Mouse (Mus musculus): ENCODE data around the gene Slamf1. TPM values are rescaled to one million over a fixed set of nuclear protein-coding genes. Genes with fewer than 3 reads are reported as not detected.
"Not testable (repeated sequence)": the region's sequence is repeated elsewhere in the genome, so short reads cannot be mapped to it uniquely, and the experiment has no call there.

The Slamf1 gene
- polyA plus RNA-seq, 1 experiment from 2014 or later, result 0.19 TPM

- no peak for DNase-seq (ENCODE audit: extremely low spot score, low spot score)
- H3K4me3 ChIP-seq, result no peak overlapping the region
- WGBS, result 86% methylated on average over 5 of the region's 5 CpGs
- H3K4me1 ChIP-seq, result no peaks in the 10 kb centered on the region
- H3K9me3 ChIP-seq, result no peaks in the 10 kb centered on the region
- no peaks in the 10 kb centered on the region for H3K27me3 ChIP-seq (ENCODE audit: poor library complexity, severe bottlenecking)
- H3K36me3 ChIP-seq (replicated peaks), result no peaks in the 10 kb centered on the region
- no peak overlapping the region for H3K27ac ChIP-seq
Observed at GRCm38 (mm10) chr1:171782287-171782915, 15.5 kb downstream of the Slamf1 start.

GRCm38 (mm10) chr1:171785871-171786270, 18.9 kb downstream of the Slamf1 start:
- 93% methylated on average over 1 of the region's 1 CpGs for WGBS
- no peak for DNase-seq (ENCODE audit: extremely low spot score, low spot score)
- Histone ChIP-seq H3K36me3 (replicated peaks) (no peaks in the 10 kb centered on the region), H3K27me3 (ENCODE audit: poor library complexity, severe bottlenecking) (no peaks in the 10 kb centered on the region), H3K27ac (no peak overlapping the region), H3K4me3 (no peak overlapping the region), H3K9me3 (no peaks in the 10 kb centered on the region), H3K4me1 (no peaks in the 10 kb centered on the region)

- no peak overlapping the region for H3K27ac ChIP-seq
- H3K4me3 ChIP-seq, result no peak overlapping the region
- H3K36me3 ChIP-seq (replicated peaks), result no peaks in the 10 kb centered on the region
- H3K27me3 ChIP-seq (ENCODE audit: poor library complexity, severe bottlenecking), result no peaks in the 10 kb centered on the region
- WGBS, result 74% methylated on average over 6 of the region's 6 CpGs
- DNase-seq (ENCODE audit: extremely low spot score, low spot score), result no peak
- H3K4me1 ChIP-seq, result no peaks in the 10 kb centered on the region
- H3K9me3 ChIP-seq, result no peaks in the 10 kb centered on the region
Observed at GRCm38 (mm10) chr1:171787281-171788015, 20.5 kb downstream of the Slamf1 start.

- Histone ChIP-seq H3K4me1 (no peaks in the 10 kb centered on the region), H3K27ac (no peak overlapping the region), H3K36me3 (replicated peaks) (no peaks in the 10 kb centered on the region), H3K4me3 (no peak overlapping the region), H3K9me3 (no peaks in the 10 kb centered on the region), H3K27me3 (ENCODE audit: poor library complexity, severe bottlenecking) (no peaks in the 10 kb centered on the region)
- no peak for DNase-seq (ENCODE audit: extremely low spot score, low spot score)
- 90% methylated on average over 12 of the region's 12 CpGs for WGBS
Observed at GRCm38 (mm10) chr1:171788461-171789283, 21.7 kb downstream of the Slamf1 start.

- WGBS, result 76% methylated on average over 3 of the region's 3 CpGs
- no peak for DNase-seq (ENCODE audit: extremely low spot score, low spot score)
- Histone ChIP-seq H3K27ac (no peak overlapping the region), H3K4me1 (no peaks in the 10 kb centered on the region), H3K4me3 (no peak overlapping the region), H3K9me3 (no peaks in the 10 kb centered on the region), H3K27me3 (ENCODE audit: poor library complexity, severe bottlenecking) (no peaks in the 10 kb centered on the region), H3K36me3 (replicated peaks) (no peaks in the 10 kb centered on the region)
Observed at GRCm38 (mm10) chr1:171789407-171789806, 22.5 kb downstream of the Slamf1 start.

- Histone ChIP-seq H3K27ac (no peak overlapping the region), H3K4me1 (no peaks in the 10 kb centered on the region), H3K36me3 (replicated peaks) (no peaks in the 10 kb centered on the region), H3K9me3 (no peaks in the 10 kb centered on the region), H3K4me3 (no peak overlapping the region), H3K27me3 (ENCODE audit: poor library complexity, severe bottlenecking) (no peaks in the 10 kb centered on the region)
- no peak for DNase-seq (ENCODE audit: extremely low spot score, low spot score)
- 86% methylated on average over 3 of the region's 3 CpGs for WGBS
Observed at GRCm38 (mm10) chr1:171791491-171791890, 24.6 kb downstream of the Slamf1 start.

- Histone ChIP-seq H3K27ac (no peak overlapping the region), H3K9me3 (no peaks in the 10 kb centered on the region), H3K4me1 (no peaks in the 10 kb centered on the region), H3K36me3 (replicated peaks) (no peaks in the 10 kb centered on the region), H3K4me3 (no peak overlapping the region), H3K27me3 (ENCODE audit: poor library complexity, severe bottlenecking) (no peaks in the 10 kb centered on the region)
- 82% methylated on average over 2 of the region's 2 CpGs for WGBS
- DNase-seq (ENCODE audit: extremely low spot score, low spot score), result no peak
Observed at GRCm38 (mm10) chr1:171796185-171796584, 29.3 kb downstream of the Slamf1 start.

GRCm38 (mm10) chr1:171797840-171798239, 30.9 kb downstream of the Slamf1 start:
- no peak overlapping the region for H3K27ac ChIP-seq
- no peaks in the 10 kb centered on the region for H3K4me1 ChIP-seq
- no peak overlapping the region for H3K4me3 ChIP-seq
- 76% methylated on average over 1 of the region's 1 CpGs for WGBS
- no peaks in the 10 kb centered on the region for H3K27me3 ChIP-seq (ENCODE audit: poor library complexity, severe bottlenecking)
- no peaks in the 10 kb centered on the region for H3K9me3 ChIP-seq
- H3K36me3 ChIP-seq (replicated peaks), result no peaks in the 10 kb centered on the region
- no peak for DNase-seq (ENCODE audit: extremely low spot score, low spot score)

- no peaks in the 10 kb centered on the region for H3K4me1 ChIP-seq
- WGBS, result 89% methylated on average over 4 of the region's 4 CpGs
- H3K27me3 ChIP-seq (ENCODE audit: poor library complexity, severe bottlenecking), result no peaks in the 10 kb centered on the region
- no peaks in the 10 kb centered on the region for H3K36me3 ChIP-seq (replicated peaks)
- no peaks in the 10 kb centered on the region for H3K9me3 ChIP-seq
- no peak overlapping the region for H3K27ac ChIP-seq
- no peak overlapping the region for H3K4me3 ChIP-seq
- no peak for DNase-seq (ENCODE audit: extremely low spot score, low spot score)
Observed at GRCm38 (mm10) chr1:171799648-171800047, 32.7 kb downstream of the Slamf1 start.

GRCm38 (mm10) chr1:171811048-171811447, 44.1 kb downstream of the Slamf1 start:
- H3K4me1 ChIP-seq; H3K27me3 ChIP-seq (ENCODE audit: poor library complexity, severe bottlenecking); DNase-seq (ENCODE audit: extremely low spot score, low spot score); H3K4me3 ChIP-seq; H3K36me3 ChIP-seq (replicated peaks); H3K27ac ChIP-seq; H3K9me3 ChIP-seq: not testable (repeated sequence)
- WGBS, result 71% methylated on average over 1 of the region's 1 CpGs

GRCm38 (mm10) chr1:171815545-171816439, 48.9 kb downstream of the Slamf1 start:
- DNase-seq (ENCODE audit: extremely low spot score, low spot score), result peak; percentile 27
- WGBS, result 17% methylated on average over 8 of the region's 8 CpGs
- H3K27ac ChIP-seq, result no peak overlapping the region
- no peaks in the 10 kb centered on the region for H3K4me1 ChIP-seq
- H3K9me3 ChIP-seq, result no peaks in the 10 kb centered on the region
- H3K27me3 ChIP-seq (ENCODE audit: poor library complexity, severe bottlenecking), result no peaks in the 10 kb centered on the region
- no peak overlapping the region for H3K4me3 ChIP-seq
- H3K36me3 ChIP-seq (replicated peaks), result no peaks in the 10 kb centered on the region

GRCm38 (mm10) chr1:171816991-171817390, 50.1 kb downstream of the Slamf1 start:
- Histone ChIP-seq H3K27me3 (ENCODE audit: poor library complexity, severe bottlenecking) (no peaks in the 10 kb centered on the region), H3K4me1 (0 out of 2 replicates have a peak, but pooled peaks cover 3% of the 10 kb centered on the region), H3K36me3 (replicated peaks) (no peaks in the 10 kb centered on the region), H3K27ac (no peak overlapping the region), H3K4me3 (no peak overlapping the region), H3K9me3 (no peaks in the 10 kb centered on the region)
- 87% methylated on average over 4 of the region's 4 CpGs for WGBS
- DNase-seq (ENCODE audit: extremely low spot score, low spot score), result no peak
